Mouse (Mus musculus) stomach, embryonic 16.5 days (tissue): ENCODE data around the gene Tead3. TPM values are rescaled to one million over a fixed set of nuclear protein-coding genes. Genes with fewer than 3 reads are reported as not detected.

Experiments
- ATAC-seq: fragments of 200-750 bp; cut with Nextera tagmentation; 2 replicates; pipeline ENCODE4 v1.8.0; 2017; ENCODE audit warnings: moderate number of reproducible peaks, moderate TSS enrichment; ENCODE audit not compliant: insufficient read depth, low FRiP score
- H3K27ac ChIP-seq: fragments of 300-500 bp; sonication (generic); 2 replicates; pipeline ENCODE4 v1.5.1; 2014; ENCODE audit warnings: low read length
- H3K27me3 ChIP-seq: fragments of 300-500 bp; sonication (generic); 2 replicates; pipeline ENCODE4 v1.6.1; 2014; ENCODE audit warnings: low read length, control low read depth, mixed read lengths; ENCODE audit not compliant: control insufficient read depth, insufficient read depth
- H3K36me3 ChIP-seq: fragments of 300-500 bp; sonication (generic); 2 replicates; pipeline ENCODE4 v1.6.1; 2014; ENCODE audit warnings: low read length; ENCODE audit not compliant: control insufficient read depth, insufficient read depth
- H3K4me1 ChIP-seq: fragments of 300-500 bp; sonication (generic); 2 replicates; pipeline ENCODE4 v1.6.1; 2014; ENCODE audit warnings: low read length, control low read depth, mixed read lengths; ENCODE audit not compliant: control insufficient read depth, insufficient read depth
- H3K4me2 ChIP-seq: fragments of 300-500 bp; sonication (generic); 2 replicates; pipeline ENCODE4 v1.6.1; 2014; ENCODE audit warnings: low read depth, low read length, mixed read lengths
- H3K4me3 ChIP-seq: fragments of 300-500 bp; sonication (generic); replicated peaks from 2 replicates; pipeline ENCODE4 v1.5.1; 2014; ENCODE audit warnings: mild to moderate bottlenecking, low read length
- H3K9ac ChIP-seq: fragments of 300-500 bp; sonication (generic); 2 replicates; pipeline ENCODE4 v1.6.1; 2014; ENCODE audit warnings: low read length
- H3K9me3 ChIP-seq: fragments of 300-500 bp; sonication (generic); replicated peaks from 2 replicates; pipeline ENCODE4 v1.6.1; 2016; ENCODE audit warnings: low read length, control low read depth; ENCODE audit not compliant: control insufficient read depth
- WGBS: fragments of 180-500 bp; shearing (Covaris S2); extraction: QIAGEN DNeasy Blood & Tissue Kit; methylation state at CpG from one replicate; pipeline ENCODE4 v1.1.7; 2014; 5-methylcytosine and 5-hydroxymethylcytosine counted together
- polyA plus RNA-seq: library from polyadenylated mRNA; unstranded; fragments of >200 nt; fragmentation: Nextera tagmentation; extraction: Ambion mirVana; gene quantifications from 2 replicates; pipeline ENCODE4 v1.2.1, GENCODE M21; 2015

Tead3 gene
- polyA plus RNA-seq = 11.8 and 12.3 TPM in 2 replicates

DNA sequence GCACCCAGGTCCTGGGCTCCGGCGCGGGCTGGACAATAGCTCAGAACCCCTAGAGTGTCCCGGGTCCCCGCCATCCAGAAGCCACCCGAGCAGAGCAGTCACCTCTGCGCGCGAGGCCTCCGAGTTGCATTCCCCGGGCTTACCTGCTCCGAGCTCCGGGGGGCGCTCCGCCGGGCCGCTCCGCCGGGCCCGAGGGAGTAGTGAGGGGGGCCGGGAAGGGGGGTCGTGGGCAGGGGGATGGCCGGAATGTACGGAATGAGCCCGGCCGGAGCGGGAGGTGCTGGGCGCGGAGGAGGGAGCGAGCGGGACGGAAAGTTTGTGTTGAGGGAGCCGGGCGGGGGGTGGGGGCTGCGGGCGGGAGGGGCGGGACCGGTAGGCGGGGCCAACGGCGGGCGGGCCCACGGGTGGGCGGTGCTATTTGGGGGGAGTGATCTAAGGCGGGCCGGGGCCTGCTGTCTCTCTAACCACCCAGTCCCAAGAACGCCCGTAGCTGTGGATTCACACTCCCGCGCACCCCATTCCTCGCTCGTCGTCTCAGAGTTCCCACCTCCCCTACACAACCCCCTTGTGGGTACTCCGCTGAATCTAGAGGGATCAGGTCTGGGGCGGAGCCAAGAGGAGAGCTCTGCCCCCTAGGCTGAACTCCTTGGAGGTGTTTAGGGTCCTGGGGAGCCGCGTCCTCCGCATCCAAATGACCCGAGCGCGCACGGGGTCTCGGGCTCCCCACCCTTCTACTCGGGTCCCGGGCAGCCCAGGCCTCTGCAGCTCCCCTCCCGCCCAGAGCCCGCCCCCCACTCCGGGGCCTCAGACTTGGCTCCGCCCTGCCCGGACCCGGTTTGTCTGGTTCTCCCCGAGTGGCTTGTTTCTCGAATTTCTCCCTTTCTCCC is at the start of gene Tead3:
Gene Tead3, minus strand, starts transcription at position 352 of the 887 bp plus-strand sequence.
- Histone ChIP-seq H3K9me3 (no peaks in the 10 kb centered on the region), H3K27ac (peak within 1 kb of the TSS; percentile 100), H3K4me3 (peak within 1 kb of the TSS; percentile 89), H3K4me1 (peaks cover 42% of the 10 kb centered on the region), H3K9ac (peak within 1 kb of the TSS; percentile 91), H3K4me2 (peak within 1 kb of the TSS; percentile 70), H3K36me3 (no peaks in the 10 kb centered on the region), H3K27me3 (no peaks in the 10 kb centered on the region)
- WGBS = under 1% methylated on average over 62 of the region's 73 CpGs
- peak; percentile 92 for ATAC-seq

DNA sequence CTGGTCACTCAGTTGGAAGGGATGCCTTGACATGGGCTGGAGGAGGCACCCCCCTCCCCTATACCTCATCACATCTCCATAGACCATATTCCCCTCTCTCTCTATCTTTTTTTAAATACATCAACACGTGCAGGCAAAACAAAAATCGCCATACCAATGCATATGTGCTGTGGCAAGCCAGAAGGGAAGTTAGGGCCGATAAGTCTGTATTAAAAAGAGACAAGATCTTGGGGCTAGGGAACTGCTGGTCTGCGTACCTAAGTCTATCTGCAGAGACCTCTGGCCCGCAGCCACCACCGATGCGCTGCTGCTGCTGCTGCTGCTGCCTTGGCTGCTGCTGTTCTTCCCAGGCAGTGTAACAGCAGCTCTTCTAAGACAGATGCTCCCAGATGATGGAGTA is 44.4 kb upstream of the Tead3 start:
- no peaks in the 10 kb centered on the region for H3K27me3 ChIP-seq
- no peak overlapping the region for H3K27ac ChIP-seq
- H3K4me2 ChIP-seq = no peak overlapping the region
- WGBS = 76% methylated on average over 7 of the region's 7 CpGs
- H3K9ac ChIP-seq = no peak overlapping the region
- H3K36me3 ChIP-seq = peaks cover 8% of the 10 kb centered on the region; the same call in 1 of the 2 replicates
- no peak for ATAC-seq
- H3K4me1 ChIP-seq = peaks cover 4% of the 10 kb centered on the region; the same call in 1 of the 2 replicates
- no peaks in the 10 kb centered on the region for H3K9me3 ChIP-seq
- H3K4me3 ChIP-seq = no peak overlapping the region

DNA sequence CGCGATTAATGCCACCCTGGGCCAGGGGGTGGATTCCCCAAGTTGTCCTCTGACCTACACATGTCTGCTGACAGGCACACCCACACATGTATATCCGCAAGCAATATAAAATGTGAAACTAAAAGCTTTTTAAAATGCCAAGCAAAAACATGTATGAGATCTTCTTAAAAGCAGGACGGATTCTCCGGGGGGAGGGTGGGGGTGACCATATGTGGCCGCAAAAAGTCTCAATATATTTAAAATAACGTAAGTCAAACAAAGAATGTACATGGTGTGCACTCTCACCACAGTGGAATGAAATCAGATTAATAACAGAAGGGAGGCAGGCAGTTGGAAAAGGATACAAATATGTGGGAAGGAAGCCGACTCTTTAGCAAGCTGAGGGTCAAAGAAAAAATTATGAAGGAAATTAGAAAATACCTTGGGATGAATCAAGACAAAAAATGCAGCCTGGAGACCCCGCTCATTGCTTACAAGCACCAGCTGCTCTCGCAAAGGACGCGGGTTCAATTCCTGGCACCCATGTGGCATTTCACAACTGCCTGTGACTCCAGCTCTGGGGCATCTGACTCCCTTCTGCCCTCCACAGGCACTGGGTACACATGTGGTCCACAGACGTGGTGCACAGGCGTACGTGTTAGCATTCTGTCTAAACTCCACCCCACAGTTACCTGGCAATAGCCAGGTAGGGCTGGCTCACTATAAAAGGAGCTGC is 43.6 kb upstream of the Tead3 start:
- peaks cover 4% of the 10 kb centered on the region; the same call in 1 of the 2 replicates for H3K4me1 ChIP-seq
- H3K27ac ChIP-seq = 0 out of 2 replicates have a peak overlapping the region, but pooled peaks have one; percentile 3
- H3K27me3 ChIP-seq = no peaks in the 10 kb centered on the region
- no peak overlapping the region for H3K4me2 ChIP-seq
- no peak overlapping the region for H3K4me3 ChIP-seq
- H3K9ac ChIP-seq = no peak overlapping the region
- no peaks in the 10 kb centered on the region for H3K9me3 ChIP-seq
- ATAC-seq = no peak; the same call in 1 of the 2 replicates
- H3K36me3 ChIP-seq = peaks cover 8% of the 10 kb centered on the region; the same call in 1 of the 2 replicates
- 64% methylated on average over 15 of the region's 15 CpGs for WGBS

DNA sequence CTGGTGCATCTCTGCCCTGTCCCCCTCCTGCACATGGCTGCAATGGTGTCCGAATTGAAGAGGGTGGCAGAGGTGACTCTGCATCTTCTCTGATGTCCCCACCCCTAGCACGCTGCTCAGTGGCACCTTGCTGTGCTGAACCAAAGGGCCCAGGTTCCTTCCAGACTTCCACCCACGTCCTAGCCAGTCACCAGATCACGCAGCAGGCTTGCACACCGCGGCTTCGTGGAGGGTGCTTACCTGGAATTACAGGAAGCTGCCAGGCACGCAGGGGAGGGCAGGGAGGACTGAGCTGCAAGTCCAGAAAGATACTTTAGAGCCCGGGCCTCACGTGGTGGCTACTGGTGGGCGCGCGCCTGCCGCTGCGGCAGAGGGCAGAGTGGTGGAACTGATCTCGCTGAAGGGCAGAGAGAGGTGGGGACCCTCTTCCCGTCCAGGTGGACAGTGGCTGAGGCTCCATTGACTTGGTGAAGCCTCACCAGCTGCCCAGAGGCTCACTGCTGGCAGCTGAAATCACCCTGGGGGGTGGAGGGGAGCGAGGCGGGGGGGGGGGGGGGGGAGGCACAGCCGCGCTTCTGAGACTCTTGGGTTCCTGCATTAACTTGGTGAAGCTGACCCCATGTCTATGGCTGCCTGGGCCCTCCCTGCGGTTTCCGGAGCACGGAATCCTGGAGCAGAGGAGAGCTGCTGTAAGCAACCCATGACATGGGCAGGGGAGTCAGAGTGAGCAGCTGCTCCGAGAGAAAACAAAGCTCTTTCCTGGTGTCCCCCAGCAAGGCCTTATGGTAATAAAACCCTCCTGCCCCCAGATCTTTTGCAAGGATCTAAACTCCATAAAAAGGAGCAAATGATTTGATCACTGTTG is 41.2 kb upstream of the Tead3 start:
- WGBS = 13% methylated on average over 25 of the region's 25 CpGs
- Histone ChIP-seq H3K9ac (no peak overlapping the region), H3K4me1 (peaks cover 4% of the 10 kb centered on the region; the same call in 1 of the 2 replicates), H3K36me3 (no peaks in the 10 kb centered on the region), H3K27me3 (no peaks in the 10 kb centered on the region; the same call in 1 of the 2 replicates), H3K4me2 (no peak overlapping the region), H3K27ac (no peak overlapping the region), H3K4me3 (no peak overlapping the region), H3K9me3 (no peaks in the 10 kb centered on the region)
- 0 out of 2 replicates have a peak, but pooled peaks have one; percentile 15 for ATAC-seq

DNA sequence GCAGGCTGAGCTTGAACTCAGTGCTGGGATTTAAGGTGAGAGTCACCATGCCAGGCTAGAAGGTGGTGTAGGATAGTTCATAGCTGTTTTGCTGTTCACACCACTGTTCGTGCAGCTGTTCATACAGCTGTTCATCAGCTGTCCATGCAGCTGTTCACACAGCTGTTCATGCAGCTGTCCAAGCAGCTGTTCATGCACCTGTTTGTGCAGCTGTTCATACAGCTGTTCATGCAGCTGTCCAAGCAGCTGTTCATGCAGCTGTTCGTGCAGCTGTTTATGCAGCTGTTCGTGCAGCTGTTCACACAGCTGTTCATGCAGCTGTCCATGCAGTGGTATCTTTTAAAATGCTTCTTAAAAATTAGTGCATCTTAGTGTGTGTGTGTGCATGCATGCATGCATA is 37.9 kb upstream of the Tead3 start:
- peaks cover 6% of the 10 kb centered on the region for H3K27me3 ChIP-seq
- no peak overlapping the region for H3K4me3 ChIP-seq
- H3K9me3 ChIP-seq = no peaks in the 10 kb centered on the region
- no peak for ATAC-seq
- H3K4me2 ChIP-seq = no peak overlapping the region
- WGBS = 84% methylated on average over 3 of the region's 3 CpGs
- H3K36me3 ChIP-seq = no peaks in the 10 kb centered on the region
- H3K9ac ChIP-seq = no peak overlapping the region
- H3K27ac ChIP-seq = no peak overlapping the region
- peaks cover 7% of the 10 kb centered on the region; the same call in 1 of the 2 replicates for H3K4me1 ChIP-seq

DNA sequence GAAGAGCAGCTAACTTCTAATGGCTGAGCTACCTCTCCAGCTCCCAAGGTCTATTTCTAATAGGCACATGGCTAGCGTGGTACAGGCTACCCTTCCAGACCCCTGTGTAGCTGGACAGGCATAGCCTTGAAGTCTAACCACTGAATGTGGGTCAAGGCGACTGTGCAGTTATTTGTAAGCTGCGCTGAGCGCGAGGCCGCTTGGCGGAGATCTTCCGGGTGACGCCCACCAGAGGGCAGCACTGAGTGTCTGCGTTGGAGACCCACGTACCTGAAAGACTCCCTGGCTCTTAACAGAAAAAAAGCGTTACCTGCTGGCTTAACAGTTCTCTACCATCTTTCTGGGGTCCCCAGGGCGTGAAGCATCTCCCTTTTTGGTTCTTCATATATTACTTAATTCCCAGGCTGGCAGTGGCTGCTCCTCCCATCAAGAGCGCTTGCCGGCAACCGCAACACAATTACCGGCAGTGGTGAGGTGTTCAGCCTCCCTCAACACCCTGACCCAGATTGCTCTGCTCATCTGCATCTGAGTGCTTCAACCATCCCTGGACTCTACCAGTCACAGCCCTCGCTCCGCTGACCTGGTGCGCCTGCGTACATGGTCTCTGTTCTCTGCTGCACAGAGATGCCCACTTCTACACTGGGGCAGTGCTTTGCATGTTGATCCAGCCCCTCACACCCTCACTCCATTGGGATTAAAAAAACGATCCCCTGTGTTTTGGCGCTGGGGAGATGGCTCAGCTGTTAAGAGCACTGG is 35.7 kb upstream of the Tead3 start:
- H3K4me3 ChIP-seq = no peak overlapping the region
- H3K27ac ChIP-seq = no peak overlapping the region
- peaks cover 6% of the 10 kb centered on the region for H3K27me3 ChIP-seq
- H3K9me3 ChIP-seq = no peaks in the 10 kb centered on the region
- H3K4me1 ChIP-seq = 0 out of 2 replicates have a peak, but pooled peaks cover 3% of the 10 kb centered on the region
- 8% methylated on average over 23 of the region's 23 CpGs for WGBS
- ATAC-seq = no peak
- no peak overlapping the region for H3K9ac ChIP-seq
- H3K36me3 ChIP-seq = no peaks in the 10 kb centered on the region
- peak overlapping the region; percentile 36 for H3K4me2 ChIP-seq

DNA sequence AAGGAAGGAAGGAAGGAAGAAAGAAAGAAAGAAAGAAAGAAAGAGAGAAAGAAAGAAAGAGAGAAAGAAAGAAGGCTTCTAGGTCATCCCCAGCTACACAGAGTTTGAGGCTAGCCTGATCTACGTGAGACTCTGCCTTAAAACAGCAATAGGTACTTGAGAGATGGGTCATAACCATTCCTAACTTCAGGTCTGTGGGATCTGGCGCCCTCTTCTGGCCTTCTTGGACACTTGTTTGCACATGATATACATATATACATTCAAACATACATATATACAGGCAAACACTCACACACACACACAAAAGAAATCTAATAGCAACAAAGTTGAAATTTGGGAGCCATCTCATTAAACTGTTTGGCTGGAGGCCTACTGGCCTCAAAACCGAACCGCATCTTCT is 33.7 kb upstream of the Tead3 start:
- H3K4me2 ChIP-seq = no peak overlapping the region
- no peaks in the 10 kb centered on the region for H3K9me3 ChIP-seq
- H3K4me3 ChIP-seq = no peak overlapping the region
- H3K36me3 ChIP-seq = no peaks in the 10 kb centered on the region
- H3K27me3 ChIP-seq = peaks cover 6% of the 10 kb centered on the region
- no peak overlapping the region for H3K27ac ChIP-seq
- 74% methylated on average over 4 of the region's 4 CpGs for WGBS
- H3K4me1 ChIP-seq = 0 out of 2 replicates have a peak, but pooled peaks cover 3% of the 10 kb centered on the region
- H3K9ac ChIP-seq = no peak overlapping the region
- no peak for ATAC-seq

DNA sequence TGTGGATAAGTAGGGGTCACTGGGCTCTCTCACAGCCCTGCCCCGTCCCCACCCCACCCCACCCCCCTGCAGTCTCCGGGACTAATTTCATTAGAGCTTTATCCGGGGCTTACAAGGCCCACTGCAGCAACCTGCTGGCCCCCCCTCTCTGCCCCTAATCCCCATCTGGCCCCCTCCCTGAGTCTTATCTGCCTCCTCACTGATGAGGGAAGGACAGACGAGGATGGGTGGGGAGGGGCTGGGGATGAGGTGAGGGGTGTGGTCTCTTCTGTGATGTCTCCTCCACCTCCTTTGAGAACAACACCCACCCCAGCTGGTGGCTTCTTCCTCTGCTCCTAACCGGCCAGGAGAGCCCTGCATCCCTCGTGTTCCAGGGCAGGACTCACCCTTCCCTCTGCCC is 29.6 kb upstream of the Tead3 start:
- no peak for ATAC-seq
- Histone ChIP-seq H3K4me3 (no peak overlapping the region), H3K27me3 (no peaks in the 10 kb centered on the region; the same call in 1 of the 2 replicates), H3K36me3 (no peaks in the 10 kb centered on the region), H3K9me3 (no peaks in the 10 kb centered on the region), H3K4me2 (no peak overlapping the region), H3K4me1 (no peaks in the 10 kb centered on the region), H3K9ac (no peak overlapping the region), H3K27ac (no peak overlapping the region)
- 15% methylated on average over 6 of the region's 6 CpGs for WGBS
